Mouse (Mus musculus) common myeloid progenitor, adult 5-6 weeks (primary cell): ENCODE results near the gene Peli1. TPM values are rescaled to one million over a fixed set of nuclear protein-coding genes. Genes with fewer than 3 reads are reported as not detected.

Source experiments
- ATAC-seq: replicated peaks from 2 replicates; pipeline ENCODE4 v1.8.0; 2016; ENCODE audit warnings: low read depth, mild to moderate bottlenecking, moderate TSS enrichment, inconsistent platforms; ENCODE audit not compliant: poor library complexity, severe bottlenecking
- total RNA-seq: library from RNA; stranded (forward); fragments of 200-1000, 187-1606 nt; gene quantifications from 2 replicates; pipeline ENCODE4 v1.2.3, GENCODE M21; 2017

Gene Peli1
- total RNA-seq: 24.1 and 25.0 TPM in 2 replicates

GRCm38 (mm10) chr11:21091067-21091427 lies at the start of gene Peli1:
TSS of gene Peli1 (plus strand) at chr11:21091291.
- ATAC-seq: peak; percentile 94

- ATAC-seq: no peak
Observed at GRCm38 (mm10) chr11:21042590-21042989, 48.5 kb upstream of the Peli1 start.

- peak; percentile 88 for ATAC-seq
Observed at GRCm38 (mm10) chr11:21046188-21046587, 44.9 kb upstream of the Peli1 start.

- ATAC-seq: no peak
Observed at GRCm38 (mm10) chr11:21047921-21048320, 43.2 kb upstream of the Peli1 start.

GRCm38 (mm10) chr11:21051716-21052115 lies 39.4 kb upstream of the Peli1 start:
- no peak for ATAC-seq

GRCm38 (mm10) chr11:21054587-21054986 lies 36.5 kb upstream of the Peli1 start:
- no peak for ATAC-seq

GRCm38 (mm10) chr11:21056109-21056850 lies 34.8 kb upstream of the Peli1 start:
- ATAC-seq: no peak

GRCm38 (mm10) chr11:21057511-21058414 lies 33.3 kb upstream of the Peli1 start:
- no peak for ATAC-seq

GRCm38 (mm10) chr11:21058415-21058781 lies 32.7 kb upstream of the Peli1 start:
- ATAC-seq: no peak

GRCm38 (mm10) chr11:21060386-21061074 lies 30.6 kb upstream of the Peli1 start:
- ATAC-seq: no peak

- no peak for ATAC-seq
Observed at GRCm38 (mm10) chr11:21061075-21061403, 30.1 kb upstream of the Peli1 start.

GRCm38 (mm10) chr11:21061431-21061830 lies 29.7 kb upstream of the Peli1 start:
- no peak for ATAC-seq

GRCm38 (mm10) chr11:21062071-21062470 lies 29.0 kb upstream of the Peli1 start:
- no peak for ATAC-seq

- no peak for ATAC-seq
Observed at GRCm38 (mm10) chr11:21063271-21063670, 27.8 kb upstream of the Peli1 start.

GRCm38 (mm10) chr11:21079400-21079799 lies 11.7 kb upstream of the Peli1 start:
- ATAC-seq: no peak

- ATAC-seq: no peak
Observed at GRCm38 (mm10) chr11:21079851-21080362, 11.2 kb upstream of the Peli1 start.

GRCm38 (mm10) chr11:21081169-21081568 lies 9.9 kb upstream of the Peli1 start:
- ATAC-seq: no peak

- peak; percentile 71 for ATAC-seq
Observed at GRCm38 (mm10) chr11:21082711-21083110, 8.4 kb upstream of the Peli1 start.

- ATAC-seq: no peak
Observed at GRCm38 (mm10) chr11:21088356-21088755, 2.7 kb upstream of the Peli1 start.

- no peak for ATAC-seq
Observed at GRCm38 (mm10) chr11:21089571-21089970, 1.5 kb upstream of the Peli1 start.
